Mouse (Mus musculus): ENCODE data around the gene Brd2.

Gene Brd2

DNA sequence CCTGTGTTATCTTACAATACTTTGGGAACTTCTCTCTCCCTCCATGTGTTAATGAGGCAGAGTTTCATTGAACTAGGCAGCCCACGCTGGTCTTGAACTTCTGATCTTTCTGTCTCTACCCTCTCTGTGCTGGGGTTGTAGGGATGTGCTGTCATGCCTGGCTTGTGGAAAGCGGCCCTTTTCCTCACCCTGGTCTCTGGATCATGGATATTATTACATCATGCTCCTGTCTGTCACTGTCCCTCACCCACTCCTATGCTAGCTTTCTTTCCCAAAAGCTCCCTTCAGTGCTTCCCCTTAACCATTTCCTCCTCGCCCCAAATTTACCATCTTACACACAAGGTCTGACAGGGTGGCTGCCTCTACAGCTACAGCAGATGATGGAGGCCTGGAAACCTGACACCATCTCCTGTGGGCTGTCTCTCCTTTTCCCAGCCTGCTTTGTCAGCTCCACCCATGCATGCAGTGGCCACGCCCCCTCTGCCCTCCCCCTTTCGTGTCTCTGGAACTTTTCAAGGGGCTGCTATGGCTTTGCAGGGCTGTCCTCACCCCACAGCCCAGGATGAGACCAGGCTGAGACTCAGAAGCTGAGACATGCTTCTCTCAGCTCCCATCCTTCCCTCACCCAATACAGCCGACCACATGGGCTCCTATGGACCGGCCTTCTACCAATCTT, 29.1 kb downstream of the Brd2 start:
- CTCF ChIA-PET: interaction anchor here (1.0 to 2.3 kb wide), 4 partner anchors 9 to 72 kb away, joined by 3 to 8 read pairs (median 4); no protein-coding TSS in a partner anchor

DNA sequence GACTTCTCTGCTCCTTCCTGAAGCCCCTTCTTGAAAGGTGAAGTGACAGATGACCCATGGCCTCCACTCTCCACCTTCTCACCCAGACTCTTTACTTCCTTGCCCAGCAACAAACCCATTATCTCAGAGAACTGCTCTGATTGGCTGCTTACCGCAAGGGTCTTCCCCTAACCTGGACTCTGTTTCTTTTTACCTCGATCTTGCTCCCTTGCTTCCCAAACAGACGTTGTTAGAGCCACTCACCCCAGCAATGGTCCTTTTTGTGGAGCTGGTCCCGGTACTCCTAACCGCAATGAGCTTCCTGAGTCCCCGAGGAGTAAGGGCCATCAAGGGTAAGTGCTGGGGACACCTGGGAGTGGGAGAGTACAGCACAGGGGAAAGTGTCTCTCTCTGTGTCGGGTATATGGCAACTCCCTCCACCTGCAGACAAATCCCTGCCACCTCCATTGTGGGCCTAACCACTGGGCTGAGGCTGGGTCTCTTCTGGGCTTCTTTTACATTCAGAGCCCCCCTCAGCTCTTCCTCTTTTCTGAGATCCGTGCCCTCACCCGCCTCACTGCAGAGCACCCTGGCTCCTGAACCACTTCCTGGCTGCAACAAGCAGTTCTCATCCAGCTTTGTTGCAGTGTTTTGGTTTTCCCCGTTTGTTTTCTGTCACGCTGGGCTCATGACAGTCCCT, 30.1 kb downstream of the Brd2 start, which contains the start of gene H2-Oa:
Gene H2-Oa, plus strand, starts transcription at position 144 of the 679 bp plus-strand sequence.
- CTCF ChIA-PET: interaction anchor here (0.5 to 2.3 kb wide), 3 partner anchors 10 to 238 kb away, joined by 3 to 8 read pairs (median 4); no protein-coding TSS in a partner anchor

GRCm38 (mm10) chr17:34090923-34091322, 31.5 kb downstream of the Brd2 start:
- CTCF ChIA-PET: interaction anchor here (0.6 kb wide), 1 partner anchor 80 kb away, joined by 6 read pairs; no protein-coding TSS in a partner anchor

- CTCF ChIA-PET: interaction anchor here (0.7 kb wide), 1 partner anchor 41 kb away, joined by 3 read pairs; no protein-coding TSS in a partner anchor
These were observed 34.3 kb downstream of the Brd2 start for GRCm38 (mm10) chr17:34088124-34088523.

GRCm38 (mm10) chr17:34087386-34087785, 35.0 kb downstream of the Brd2 start:
- CTCF ChIA-PET: no interaction called here

- CTCF ChIA-PET: interaction anchor here (0.6 kb wide), 2 partner anchors 51 to 316 kb away, joined by 3 to 4 read pairs; no protein-coding TSS in a partner anchor
These were observed 39.3 kb downstream of the Brd2 start for GRCm38 (mm10) chr17:34083104-34083503.

- CTCF ChIA-PET: interaction anchor here (0.7 to 0.9 kb wide), 2 partner anchors 21 to 104 kb away, joined by 4 to 10 read pairs; no protein-coding TSS in a partner anchor
These were observed 42.8 kb downstream of the Brd2 start for GRCm38 (mm10) chr17:34079621-34080020.

- CTCF ChIA-PET: interaction anchor here (0.7 to 0.9 kb wide), 2 partner anchors 22 to 105 kb away, joined by 4 to 10 read pairs; no protein-coding TSS in a partner anchor
These were observed 43.4 kb downstream of the Brd2 start for GRCm38 (mm10) chr17:34079002-34079401.

- CTCF ChIA-PET: interaction anchor here (0.6 to 1.3 kb wide), 3 partner anchors 43 to 318 kb away, joined by 4 to 16 read pairs (median 4); no protein-coding TSS in a partner anchor
These were observed 44.3 kb downstream of the Brd2 start for GRCm38 (mm10) chr17:34078148-34078547.

- CTCF ChIA-PET: interaction anchor here (0.5 to 1.3 kb wide), 3 partner anchors 93 to 319 kb away, joined by 4 read pairs; no protein-coding TSS in a partner anchor
These were observed 44.9 kb downstream of the Brd2 start for GRCm38 (mm10) chr17:34077549-34077948.

GRCm38 (mm10) chr17:34075271-34075670, 47.2 kb downstream of the Brd2 start:
- CTCF ChIA-PET: interaction anchor here (0.6 to 1.0 kb wide), 4 partner anchors 31 to 104 kb away, joined by 3 read pairs; no protein-coding TSS in a partner anchor

- CTCF ChIA-PET: no interaction called here
These were observed 50.3 kb downstream of the Brd2 start for GRCm38 (mm10) chr17:34072091-34072490.

DNA sequence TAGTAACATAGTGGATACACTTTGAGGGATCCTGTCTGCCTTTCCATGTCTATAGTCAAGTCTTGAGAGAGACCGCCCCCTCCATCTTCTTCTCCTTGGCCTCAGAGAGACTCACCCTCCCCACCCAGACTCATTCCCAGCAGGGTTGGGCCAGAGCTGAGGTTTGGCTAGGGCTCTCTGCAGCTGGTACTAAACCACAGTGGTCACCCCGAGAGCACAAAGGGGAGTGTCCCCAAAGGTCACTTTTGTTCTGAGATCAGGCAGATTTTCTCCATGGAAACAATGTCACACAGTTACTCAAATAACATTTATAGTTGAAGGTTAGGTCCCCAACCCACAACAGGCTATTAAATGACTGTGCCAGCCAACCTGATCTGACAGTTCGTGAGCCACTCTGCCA, 53.6 kb downstream of the Brd2 start:
- CTCF ChIA-PET: no interaction called here

Data from spleen, embryonic (tissue).